ENCODE assay signal across 8 mouse cellular contexts in genomic region chr2:110204705-110205318, GRCm38 (mm10).
DNase-seq lines count a peak whose midpoint lies in the region; ATAC-seq and TF ChIP-seq lines count a peak whose summit lies in the region.

No protein-coding gene starts in this region.

- ATAC-seq in intestine, embryonic 14.5 days (replicated peaks; ENCODE audit: low FRiP score, low TSS enrichment, low read depth): no peak
- ATAC-seq in intestine, embryonic 15.5 days: no peak
- peak; percentile 85 for ATAC-seq in common myeloid progenitor, adult 5-6 weeks (replicated peaks; ENCODE audit: low read depth, poor library complexity, severe bottlenecking)
- 0 out of 2 replicates have a peak, but pooled peaks have one; percentile 53 for ATAC-seq in hindbrain, postnatal 0 days
- peak; percentile 82 for ATAC-seq in megakaryocyte, adult 5-6 weeks (ENCODE audit: poor library complexity, severe bottlenecking)

- H3K36me3 ChIP-seq in intestine, embryonic 14.5 days (ENCODE audit: control insufficient read depth, insufficient read depth, low read length): no peaks in the 10 kb centered on the region
- no peaks in the 10 kb centered on the region for H3K36me3 ChIP-seq in intestine, embryonic 15.5 days
- no peaks in the 10 kb centered on the region for H3K36me3 ChIP-seq in hindbrain, postnatal 0 days (ENCODE audit: insufficient read depth, low read length)

- DNase-seq in intestine, embryonic 14.5 days (ENCODE audit: low spot score): peak; percentile 82
- DNase-seq in gastrocnemius, postnatal 14 days: peak; percentile 71
- peak; percentile 82 for DNase-seq in hindbrain, postnatal 0 days (ENCODE audit: low spot score)
- peak; percentile 73 to 81 for DNase-seq in left cerebral cortex, adult 2 months (ENCODE audit: extremely low spot score in 1 of 2, low spot score in 2 of 2)
- peak; percentile 70 for DNase-seq in right cerebral cortex, postnatal 25 days

- WGBS in intestine, embryonic 14.5 days: 6% methylated on average over 14 of the region's 14 CpGs
- 6% methylated on average over 14 of the region's 14 CpGs for WGBS in intestine, embryonic 15.5 days
- 8% methylated on average over 14 of the region's 14 CpGs for WGBS in hindbrain, postnatal 0 days

- no peak overlapping the region for H3K9ac ChIP-seq in intestine, embryonic 14.5 days (ENCODE audit: low read length)
- H3K9ac ChIP-seq in intestine, embryonic 15.5 days: no peak overlapping the region
- no peak overlapping the region for H3K9ac ChIP-seq in hindbrain, postnatal 0 days (replicated peaks; ENCODE audit: low read length)

- peak; percentile 92 for TF ChIP-seq CTCF in hindbrain, postnatal 0 days (IDR thresholded peaks at IDR 0.05; ENCODE audit: low read depth)
- peak; percentile 95 for TF ChIP-seq CTCF in left cerebral cortex, adult 2 months (IDR thresholded peaks at IDR 0.05)

- peaks cover 5% of the 10 kb centered on the region; the same call in 1 of the 2 replicates for H3K4me1 ChIP-seq in intestine, embryonic 14.5 days (replicated peaks; ENCODE audit: control insufficient read depth, insufficient read depth, low read length)
- peaks cover 5% of the 10 kb centered on the region; the same call in 1 of the 2 replicates for H3K4me1 ChIP-seq in intestine, embryonic 15.5 days (replicated peaks)
- no peaks in the 10 kb centered on the region for H3K4me1 ChIP-seq in hindbrain, postnatal 0 days (ENCODE audit: insufficient read depth, low read length)

- no peaks in the 10 kb centered on the region for H3K27me3 ChIP-seq in intestine, embryonic 14.5 days (replicated peaks; ENCODE audit: control insufficient read depth, insufficient read depth, low read length)
- no peaks in the 10 kb centered on the region for H3K27me3 ChIP-seq in intestine, embryonic 15.5 days (replicated peaks)
- no peaks in the 10 kb centered on the region for H3K27me3 ChIP-seq in hindbrain, postnatal 0 days (ENCODE audit: insufficient read depth, low read length)

- 0 out of 2 replicates have a peak overlapping the region, but pooled peaks have one; percentile 9 for H3K27ac ChIP-seq in intestine, embryonic 14.5 days (ENCODE audit: low read depth)
- H3K27ac ChIP-seq in intestine, embryonic 15.5 days: no peak overlapping the region
- no peak overlapping the region for H3K27ac ChIP-seq in hindbrain, postnatal 0 days
- no peak overlapping the region for H3K27ac ChIP-seq in left cerebral cortex, adult 2 months

- intact Hi-C loops in gastrocnemius, postnatal 14 days (cut with DNase I; ENCODE audit: low total_unique reads): loop anchor here (2.0 to 10.0 kb wide), 2 partner anchors 140 to 300 kb away; no protein-coding TSS in a partner anchor
- intact Hi-C loops in left cerebral cortex, adult 2 months (cut with DNase I): loop anchor here (1.0 to 5.0 kb wide), 3 partner anchors 143 to 301 kb away; partner anchors contain the start of gene Ccdc34

- H3K4me3 ChIP-seq in intestine, embryonic 14.5 days (ENCODE audit: low read depth, low read length): no peak overlapping the region
- no peak overlapping the region for H3K4me3 ChIP-seq in intestine, embryonic 15.5 days (replicated peaks)
- H3K4me3 ChIP-seq in hindbrain, postnatal 0 days (ENCODE audit: low read length): no peak overlapping the region
- H3K4me3 ChIP-seq in left cerebral cortex, adult 2 months: no peak overlapping the region

- 0 out of 2 replicates have a peak overlapping the region, but pooled peaks have one; percentile 18 for H3K4me2 ChIP-seq in intestine, embryonic 14.5 days (ENCODE audit: low read length)
- no peak overlapping the region; the same call in 1 of the 2 replicates for H3K4me2 ChIP-seq in intestine, embryonic 15.5 days (replicated peaks)
- peak overlapping the region; percentile 23; the same call in 1 of the 2 replicates for H3K4me2 ChIP-seq in hindbrain, postnatal 0 days (ENCODE audit: low read depth, low read length)

- no peaks in the 10 kb centered on the region for H3K9me3 ChIP-seq in intestine, embryonic 14.5 days (ENCODE audit: control insufficient read depth, low read length)
- H3K9me3 ChIP-seq in intestine, embryonic 15.5 days: no peaks in the 10 kb centered on the region
- H3K9me3 ChIP-seq in hindbrain, postnatal 0 days (ENCODE audit: low read length): no peaks in the 10 kb centered on the region

Comparison
In these comparisons a context has a peak if more than half of its experiments do, and no peak if none do; other contexts are left out.
1. ATAC-seq: peak in common myeloid progenitor, adult 5-6 weeks (single experiment), hindbrain, postnatal 0 days (single experiment) and megakaryocyte, adult 5-6 weeks (single experiment); none in intestine, embryonic 14.5 days (single experiment) and intestine, embryonic 15.5 days (single experiment).
2. Peak in every context shown above with its lines, with median percentiles within 50 percentile points of each other: DNase-seq.